Mouse (Mus musculus): ENCODE measurements at regions not wholly inside any gene's neighbourhood (a gene's known extent, or its start where the extent isn't known, plus 50 kb on each side); places are given as distances from the start of the nearest gene placed in this dataset.

- DNase-seq (ENCODE audit: low spot score), result no peak
These were observed 3650.0 kb downstream of the 9330182O14Rik start for GRCm38 (mm10) chr15:43784171-43784570.

- no peak for DNase-seq (ENCODE audit: low spot score)
These were observed 3669.2 kb downstream of the 9330182O14Rik start for GRCm38 (mm10) chr15:43803342-43803741.

Measured in thymus, postnatal 0 days (tissue).